Mouse (Mus musculus) cortical plate, adult 2 months (tissue): ENCODE results near the gene Ttf2.

Source experiments
- CTCF ChIP-seq: fragments of 200-500 bp; IDR thresholded peaks from 2 replicates; pipeline ENCODE4 v1.5.1; 2011; ENCODE audit warnings: mild to moderate bottlenecking, control low read depth, low read length; ENCODE audit not compliant: insufficient read depth; ENCODE audit errors: extremely low read depth
- POLR2A ChIP-seq: fragments of 200-500 bp; IDR thresholded peaks from 2 replicates; pipeline ENCODE4 v1.6.1; 2011; ENCODE audit warnings: mild to moderate bottlenecking, low read length, control low read depth; ENCODE audit not compliant: insufficient read depth; ENCODE audit errors: extremely low read depth

DNA sequence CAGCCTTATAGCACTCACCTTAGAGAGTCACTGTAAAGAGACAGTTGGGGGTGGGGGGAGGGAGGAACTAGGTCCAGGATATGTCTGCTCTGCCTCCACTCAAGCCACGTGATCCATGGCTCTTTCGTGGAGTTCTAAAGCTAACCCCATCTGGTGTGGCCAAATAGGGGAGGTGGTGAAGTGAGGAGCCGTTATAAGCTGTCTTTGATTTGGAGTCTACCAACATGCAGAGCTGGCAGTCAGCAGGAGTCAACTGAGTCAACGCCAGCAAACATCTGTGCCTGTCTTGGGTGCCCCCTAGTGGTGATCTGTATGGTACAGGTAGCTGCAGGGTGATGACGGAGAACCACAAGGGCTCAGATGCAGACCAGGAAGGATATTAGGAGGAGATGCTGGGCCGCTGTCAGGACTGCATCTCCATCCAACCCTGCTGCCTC lies 29.5 kb upstream of the Ttf2 start:
- TF ChIP-seq CTCF (peak; percentile 71), POLR2A (no peak)
